Mouse (Mus musculus) cerebellum, adult 2 months (tissue): ENCODE data around the gene Kifc3. TPM values are rescaled to one million over a fixed set of nuclear protein-coding genes. Genes with fewer than 3 reads are reported as not detected.
A peak's percentile ranks its signal among the peaks of the same experiment; 100 is the strongest.

ENCODE experiments used
- DNase-seq, 2 experiments: peaks; one replicate each; pipeline ENCODE4 v3.0.0; 2021
- H3K27ac ChIP-seq: fragments of 200-500 bp; 2 replicates; pipeline ENCODE4 v1.5.1; 2012; ENCODE audit warnings: low read length, control low read depth, inconsistent platforms; ENCODE audit not compliant: insufficient read depth
- H3K27me3 ChIP-seq: fragments of 200-500 bp; 2 replicates; pipeline ENCODE4 v1.6.1; 2012; ENCODE audit warnings: inconsistent platforms, mild to moderate bottlenecking, low read length, moderate library complexity; ENCODE audit not compliant: control insufficient read depth, insufficient read depth
- H3K4me1 ChIP-seq: fragments of 200-500 bp; 2 replicates; pipeline ENCODE4 v1.6.1; 2011; ENCODE audit warnings: low read length; ENCODE audit not compliant: control insufficient read depth, insufficient read depth
- H3K4me3 ChIP-seq: fragments of 200-500 bp; replicated peaks from 2 replicates; pipeline ENCODE3; 2011; ENCODE audit warnings: mild to moderate bottlenecking, low read depth, low read length, control low read depth; ENCODE audit not compliant: insufficient read depth
- CTCF ChIP-seq: fragments of 200-500 bp; IDR thresholded peaks from 2 replicates; pipeline ENCODE4 v1.5.1; 2011; ENCODE audit warnings: low read depth, mild to moderate bottlenecking, control low read depth, low read length, moderate library complexity, borderline replicate concordance; ENCODE audit not compliant: insufficient read depth
- POLR2A ChIP-seq: fragments of 200-500 bp; IDR thresholded peaks from 2 replicates; pipeline ENCODE4 v1.6.1; 2011; ENCODE audit warnings: low read length, control low read depth, borderline replicate concordance; ENCODE audit not compliant: insufficient read depth
- WGBS: fragments of 180-500 bp; shearing (Covaris S2); methylation state at CpG from one replicate; pipeline ENCODE4 v1.1.7; 2018; 5-methylcytosine and 5-hydroxymethylcytosine counted together
- polyA plus RNA-seq: library from polyadenylated mRNA; depleted of rRNA; stranded (reverse); fragments of >200 nt; gene quantifications from 2 replicates; pipeline ENCODE4 v1.2.3, GENCODE M21; 2012

Kifc3 gene
- polyA plus RNA-seq, 1 experiment: 56.8 TPM

- Histone ChIP-seq H3K27ac (no peak overlapping the region), H3K4me3 (no peak overlapping the region), H3K4me1 (no peaks in the 10 kb centered on the region), H3K27me3 (no peaks in the 10 kb centered on the region)
- TF ChIP-seq POLR2A: no peak
- TF ChIP-seq CTCF: no peak
- DNase-seq: no peak
- 89% methylated on average over 5 of the region's 5 CpGs for WGBS
These were observed 79.2 kb downstream of the Kifc3 start for GRCm38 (mm10) chr8:95123455-95123854.

GRCm38 (mm10) chr8:95113750-95114149 is 88.9 kb downstream of the Kifc3 start:
- DNase-seq: no peak
- Histone ChIP-seq H3K27ac (no peak overlapping the region), H3K4me3 (no peak overlapping the region), H3K27me3 (no peaks in the 10 kb centered on the region), H3K4me1 (no peaks in the 10 kb centered on the region)
- TF ChIP-seq POLR2A: no peak
- TF ChIP-seq CTCF: peak; percentile 58
- WGBS: 81% methylated on average over 3 of the region's 3 CpGs

GRCm38 (mm10) chr8:95113108-95113507 is 89.5 kb downstream of the Kifc3 start:
- DNase-seq: no peak
- 68% methylated on average over 4 of the region's 4 CpGs for WGBS
- no peaks in the 10 kb centered on the region for H3K27me3 ChIP-seq
- no peak for TF ChIP-seq POLR2A
- H3K4me3 ChIP-seq: no peak overlapping the region
- no peaks in the 10 kb centered on the region for H3K4me1 ChIP-seq
- no peak overlapping the region for H3K27ac ChIP-seq

- no peaks in the 10 kb centered on the region for H3K27me3 ChIP-seq
- H3K27ac ChIP-seq: no peak overlapping the region
- WGBS: 87% methylated on average over 3 of the region's 3 CpGs
- H3K4me3 ChIP-seq: no peak overlapping the region
- DNase-seq: no peak
- no peaks in the 10 kb centered on the region for H3K4me1 ChIP-seq
- TF ChIP-seq CTCF: no peak
- TF ChIP-seq POLR2A: no peak
These were observed 90.0 kb downstream of the Kifc3 start for GRCm38 (mm10) chr8:95112594-95112993.

- TF ChIP-seq POLR2A (no peak), CTCF (no peak)
- no peaks in the 10 kb centered on the region for H3K4me1 ChIP-seq
- H3K4me3 ChIP-seq: no peak overlapping the region
- H3K27me3 ChIP-seq: no peaks in the 10 kb centered on the region
- no peak overlapping the region for H3K27ac ChIP-seq
- no peak for DNase-seq
- 90% methylated on average over 13 of the region's 13 CpGs for WGBS
These were observed 95.3 kb downstream of the Kifc3 start for GRCm38 (mm10) chr8:95107306-95107705.

GRCm38 (mm10) chr8:95101972-95102371 is 100.6 kb downstream of the Kifc3 start:
- Histone ChIP-seq H3K27me3 (no peaks in the 10 kb centered on the region), H3K4me1 (no peaks in the 10 kb centered on the region), H3K4me3 (no peak overlapping the region), H3K27ac (no peak overlapping the region)
- 74% methylated on average over 4 of the region's 4 CpGs for WGBS
- TF ChIP-seq POLR2A (no peak), CTCF (no peak)
- no peak for DNase-seq

GRCm38 (mm10) chr8:95099009-95099408 is 103.6 kb downstream of the Kifc3 start:
- H3K4me3 ChIP-seq: no peak overlapping the region
- 29% methylated on average over 5 of the region's 5 CpGs for WGBS
- H3K4me1 ChIP-seq: no peaks in the 10 kb centered on the region
- no peaks in the 10 kb centered on the region for H3K27me3 ChIP-seq
- TF ChIP-seq POLR2A (no peak), CTCF (peak; percentile 85)
- DNase-seq: peak; percentile 56 to 67
- H3K27ac ChIP-seq: no peak overlapping the region

GRCm38 (mm10) chr8:95093574-95093973 is 109.0 kb downstream of the Kifc3 start:
- DNase-seq: no peak
- Histone ChIP-seq H3K4me3 (no peak overlapping the region), H3K27me3 (no peaks in the 10 kb centered on the region), H3K27ac (no peak overlapping the region), H3K4me1 (no peaks in the 10 kb centered on the region)
- TF ChIP-seq POLR2A: no peak
- TF ChIP-seq CTCF: no peak
- 53% methylated on average over 4 of the region's 4 CpGs for WGBS

GRCm38 (mm10) chr8:95085432-95086141 is 117.0 kb downstream of the Kifc3 start:
- peak; percentile 72 to 82 for DNase-seq
- Histone ChIP-seq H3K27ac (no peak overlapping the region), H3K4me1 (peaks cover 26% of the 10 kb centered on the region), H3K4me3 (no peak overlapping the region), H3K27me3 (no peaks in the 10 kb centered on the region)
- TF ChIP-seq POLR2A: no peak
- TF ChIP-seq CTCF: no peak
- WGBS: 45% methylated on average over 7 of the region's 7 CpGs
